Mouse (Mus musculus) limb, embryonic 14.5 days (tissue): ENCODE measurements around the gene Il21r. TPM values are rescaled to one million over a fixed set of nuclear protein-coding genes. Genes with fewer than 3 reads are reported as not detected.

ENCODE experiments used
- ATAC-seq: fragments of 200-750 bp; cut with Nextera tagmentation; 2 replicates; pipeline ENCODE4 v1.8.0; 2017; ENCODE audit warnings: low read depth, moderate number of reproducible peaks, moderate TSS enrichment; ENCODE audit not compliant: low FRiP score
- DNase-seq: peaks from one replicate; pipeline ENCODE4 v3.0.0-alpha.2; 2015; ENCODE audit warnings: low spot score
- H3K27ac ChIP-seq: fragments of 300-500 bp; sonication (generic); replicated peaks from 2 replicates; pipeline ENCODE4 v1.5.1; 2014; ENCODE audit warnings: low read depth, mild to moderate bottlenecking, low read length, moderate library complexity, mixed read lengths
- H3K27me3 ChIP-seq: fragments of 300-500 bp; sonication (generic); 2 replicates; pipeline ENCODE4 v1.6.1; 2014; ENCODE audit warnings: low read length, mixed read lengths; ENCODE audit not compliant: control insufficient read depth, insufficient read depth
- H3K36me3 ChIP-seq: fragments of 300-500 bp; sonication (generic); 2 replicates; pipeline ENCODE4 v1.6.1; 2014; ENCODE audit warnings: mild to moderate bottlenecking, low read length, moderate library complexity, mixed read lengths; ENCODE audit not compliant: control insufficient read depth, insufficient read depth
- H3K4me1 ChIP-seq: fragments of 300-500 bp; sonication (generic); 2 replicates; pipeline ENCODE4 v1.6.1; 2014; ENCODE audit warnings: antibody characterized with exemption, low read length, mixed read lengths; ENCODE audit not compliant: control insufficient read depth, insufficient read depth
- H3K4me2 ChIP-seq: fragments of 300-500 bp; sonication (generic); replicated peaks from 2 replicates; pipeline ENCODE4 v1.6.1; 2014; ENCODE audit warnings: low read depth, mild to moderate bottlenecking, low read length, moderate library complexity; ENCODE audit not compliant: severe bottlenecking
- H3K4me3 ChIP-seq: fragments of 300-500 bp; sonication (generic); replicated peaks from 2 replicates; pipeline ENCODE4 v1.5.1; 2014; ENCODE audit warnings: low read length
- H3K9ac ChIP-seq: fragments of 300-500 bp; sonication (generic); 2 replicates; pipeline ENCODE4 v1.6.1; 2014; ENCODE audit warnings: mild to moderate bottlenecking, low read depth, low read length, moderate library complexity; ENCODE audit not compliant: severe bottlenecking
- H3K9me3 ChIP-seq: fragments of 300-500 bp; sonication (generic); 2 replicates; pipeline ENCODE4 v1.6.1; 2016; ENCODE audit warnings: low read length; ENCODE audit not compliant: control insufficient read depth
- POLR2A ChIP-seq: fragments of 200-500 bp; IDR thresholded peaks from 2 replicates; pipeline ENCODE4 v1.8.0; 2012; ENCODE audit warnings: inconsistent platforms, mild to moderate bottlenecking, moderate library complexity, borderline replicate concordance; ENCODE audit not compliant: insufficient read depth, insufficient read length; ENCODE audit errors: extremely low read depth
- WGBS: fragments of 180-500 bp; shearing (Covaris S2); extraction: QIAGEN DNeasy Blood & Tissue Kit; methylation state at CpG from one replicate; pipeline ENCODE4 v1.1.7; 2014; 5-methylcytosine and 5-hydroxymethylcytosine counted together
- polyA plus RNA-seq, 2 experiments: library from polyadenylated mRNA; depleted of rRNA in 1 of 2; stranded (reverse) in 1 of 2; unstranded in 1 of 2; fragments of >200 nt; fragmentation: Nextera tagmentation in 1 of 2; extraction: Ambion mirVana in 1 of 2; gene quantifications; 2 replicates each; pipeline versions ENCODE4 v1.2.1 to v1.2.3; 2012 to 2014

The Il21r gene
- polyA plus RNA-seq, 2 experiments, result 0.50 to 1.2 TPM

DNA sequence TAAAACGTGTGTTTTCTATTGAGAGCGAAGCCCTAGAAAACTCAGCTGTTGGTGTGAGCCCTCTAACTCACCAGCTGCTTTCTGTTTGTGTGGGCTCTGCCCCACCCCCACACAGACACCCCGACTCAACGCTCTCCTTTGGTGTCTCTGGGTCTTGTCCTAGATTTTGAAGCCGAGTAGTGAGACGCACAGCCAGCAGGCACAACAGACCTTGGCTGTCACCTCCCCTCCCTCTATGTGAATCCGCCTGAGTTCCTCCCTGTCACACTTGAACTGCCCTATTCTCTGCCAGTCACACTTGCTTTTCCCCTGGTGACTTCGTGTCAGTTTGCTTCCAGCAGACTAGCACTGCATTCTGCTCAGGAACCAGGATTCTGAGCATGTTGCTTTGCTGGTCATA, 46.4 kb upstream of the Il21r start:
- DNase-seq (no peak), ATAC-seq (no peak)
- Histone ChIP-seq H3K27ac (no peak overlapping the region), H3K36me3 (no peaks in the 10 kb centered on the region), H3K9ac (no peak overlapping the region), H3K9me3 (no peaks in the 10 kb centered on the region), H3K4me3 (no peak overlapping the region), H3K4me2 (no peak overlapping the region), H3K4me1 (0 out of 2 replicates have a peak, but pooled peaks cover under 1% of the 10 kb centered on the region), H3K27me3 (no peaks in the 10 kb centered on the region)
- WGBS, result 68% methylated on average over 8 of the region's 8 CpGs
- no peak for TF ChIP-seq POLR2A

- WGBS, result 68% methylated on average over 4 of the region's 4 CpGs
- peaks cover 4% of the 10 kb centered on the region; the same call in 1 of the 2 replicates for H3K4me1 ChIP-seq
- H3K4me2 ChIP-seq, result no peak overlapping the region
- ATAC-seq (no peak), DNase-seq (no peak)
- no peaks in the 10 kb centered on the region for H3K27me3 ChIP-seq
- no peaks in the 10 kb centered on the region for H3K9me3 ChIP-seq
- TF ChIP-seq POLR2A, result no peak
- H3K4me3 ChIP-seq, result no peak overlapping the region
- no peak overlapping the region for H3K9ac ChIP-seq
- H3K36me3 ChIP-seq, result no peaks in the 10 kb centered on the region
- H3K27ac ChIP-seq, result no peak overlapping the region
These were observed 44.8 kb upstream of the Il21r start for GRCm38 (mm10) chr7:125558401-125558945.

DNA sequence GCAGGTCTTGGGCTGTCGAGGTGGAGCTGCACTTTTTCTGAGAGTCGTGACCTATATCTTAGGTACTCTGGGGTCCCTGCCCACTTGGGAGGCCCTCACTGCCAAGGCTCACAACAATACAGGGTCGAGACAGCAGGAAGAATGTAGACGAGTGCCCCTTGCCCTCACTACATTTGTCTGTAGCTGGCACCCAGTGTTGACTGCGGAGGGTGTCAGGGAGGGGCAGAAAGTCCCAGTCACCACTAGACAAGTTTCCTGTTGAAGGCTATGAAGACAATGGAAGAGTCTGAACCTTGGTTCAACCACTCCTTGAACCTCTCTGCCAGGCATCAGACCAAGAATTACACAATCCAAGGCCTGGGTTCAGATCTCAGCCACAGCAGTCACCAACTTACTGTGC, 44.2 kb upstream of the Il21r start:
- H3K27me3 ChIP-seq, result no peaks in the 10 kb centered on the region
- TF ChIP-seq POLR2A, result no peak
- H3K9me3 ChIP-seq, result no peaks in the 10 kb centered on the region
- no peak overlapping the region for H3K4me3 ChIP-seq
- peaks cover 4% of the 10 kb centered on the region; the same call in 1 of the 2 replicates for H3K4me1 ChIP-seq
- H3K9ac ChIP-seq, result no peak overlapping the region
- DNase-seq (no peak), ATAC-seq (no peak)
- H3K4me2 ChIP-seq, result no peak overlapping the region
- 57% methylated on average over 5 of the region's 5 CpGs for WGBS
- no peaks in the 10 kb centered on the region for H3K36me3 ChIP-seq
- H3K27ac ChIP-seq, result no peak overlapping the region

- Histone ChIP-seq H3K9me3 (no peaks in the 10 kb centered on the region), H3K27me3 (no peaks in the 10 kb centered on the region), H3K4me1 (peaks cover 4% of the 10 kb centered on the region; the same call in 1 of the 2 replicates), H3K9ac (no peak overlapping the region), H3K36me3 (no peaks in the 10 kb centered on the region), H3K4me3 (no peak overlapping the region), H3K4me2 (no peak overlapping the region), H3K27ac (no peak overlapping the region)
- no peak for ATAC-seq
- 82% methylated on average over 10 of the region's 10 CpGs for WGBS
- no peak for DNase-seq
- TF ChIP-seq POLR2A, result no peak
These were observed 43.7 kb upstream of the Il21r start for GRCm38 (mm10) chr7:125559537-125559936.

- WGBS, result 79% methylated on average over 7 of the region's 7 CpGs
- ATAC-seq (no peak), DNase-seq (no peak)
- Histone ChIP-seq H3K27ac (no peak overlapping the region), H3K9me3 (no peaks in the 10 kb centered on the region), H3K27me3 (no peaks in the 10 kb centered on the region), H3K36me3 (no peaks in the 10 kb centered on the region), H3K4me1 (peaks cover 4% of the 10 kb centered on the region; the same call in 1 of the 2 replicates), H3K4me2 (no peak overlapping the region), H3K4me3 (no peak overlapping the region), H3K9ac (no peak overlapping the region)
- TF ChIP-seq POLR2A, result no peak
These were observed 43.0 kb upstream of the Il21r start for GRCm38 (mm10) chr7:125560146-125560785.
